Mouse (Mus musculus) neural tube, postnatal 0 days (tissue): ENCODE measurements around the gene Tbc1d5. TPM values are rescaled to one million over a fixed set of nuclear protein-coding genes. Genes with fewer than 3 reads are reported as not detected.

Source experiments
- polyA plus RNA-seq: library from polyadenylated mRNA; unstranded; fragments of >200 nt; fragmentation: Nextera tagmentation; extraction: Ambion mirVana; gene quantifications from 2 replicates; pipeline ENCODE4 v1.2.1, GENCODE M21; 2015

Tbc1d5 gene
- 5.8 and 7.4 TPM in 2 replicates for polyA plus RNA-seq

DNA sequence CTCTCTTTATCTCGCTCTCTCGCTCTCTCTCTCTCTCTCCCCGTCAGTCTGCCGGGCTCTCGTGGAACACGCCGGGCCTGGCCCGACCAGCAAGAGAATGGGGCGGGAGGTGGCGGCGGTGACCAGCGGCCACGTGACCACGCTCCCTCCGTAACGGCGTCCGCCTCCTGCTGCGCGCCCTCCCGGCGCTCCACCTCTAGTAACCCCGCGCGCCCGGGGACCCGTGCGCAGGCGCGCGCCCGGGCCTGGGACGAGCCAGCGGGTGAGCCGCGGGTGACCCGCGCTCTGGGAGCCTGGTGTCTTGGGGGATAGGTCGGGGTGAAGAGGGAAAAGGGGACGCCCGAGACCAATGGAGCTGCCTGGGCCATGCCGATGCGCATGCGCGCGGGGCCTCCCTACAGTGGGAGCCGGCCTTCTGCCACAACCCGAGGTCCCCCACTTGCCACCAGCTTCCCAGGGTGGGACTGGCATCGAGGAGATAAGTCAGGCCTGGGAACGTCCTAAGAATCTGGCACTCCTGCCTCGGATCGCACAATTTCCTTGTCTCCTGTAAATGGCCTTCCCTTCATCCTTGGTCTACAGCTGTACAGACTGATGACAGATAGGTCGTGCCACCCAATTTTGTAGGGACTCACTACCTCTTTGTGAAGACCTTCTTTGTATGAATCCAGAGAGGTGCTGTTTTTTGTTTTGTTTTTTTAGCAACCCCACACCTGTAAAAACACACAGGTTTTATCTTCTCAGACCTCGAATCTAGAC lies at the start of gene Tbc1d5:
Gene Tbc1d5, minus strand, starts transcription at position 158 of the 759 bp plus-strand sequence.

